Mouse (Mus musculus) small intestine, adult 2 months (tissue): ENCODE results near the gene Mrps2.

Source experiments
- CTCF ChIP-seq: fragments of 200-500 bp; IDR thresholded peaks from 2 replicates; pipeline ENCODE4 v1.5.1; 2012; ENCODE audit warnings: low read depth, mild to moderate bottlenecking, control low read depth, inconsistent platforms, low read length, moderate library complexity, mixed read lengths; ENCODE audit not compliant: insufficient replicate concordance, insufficient read length; ENCODE audit errors: extremely low read depth
- POLR2A ChIP-seq: fragments of 200-500 bp; IDR thresholded peaks from 2 replicates; pipeline ENCODE4 v1.6.1; 2012; ENCODE audit warnings: low read depth, mild to moderate bottlenecking, control low read depth, inconsistent platforms, low read length, moderate library complexity

DNA sequence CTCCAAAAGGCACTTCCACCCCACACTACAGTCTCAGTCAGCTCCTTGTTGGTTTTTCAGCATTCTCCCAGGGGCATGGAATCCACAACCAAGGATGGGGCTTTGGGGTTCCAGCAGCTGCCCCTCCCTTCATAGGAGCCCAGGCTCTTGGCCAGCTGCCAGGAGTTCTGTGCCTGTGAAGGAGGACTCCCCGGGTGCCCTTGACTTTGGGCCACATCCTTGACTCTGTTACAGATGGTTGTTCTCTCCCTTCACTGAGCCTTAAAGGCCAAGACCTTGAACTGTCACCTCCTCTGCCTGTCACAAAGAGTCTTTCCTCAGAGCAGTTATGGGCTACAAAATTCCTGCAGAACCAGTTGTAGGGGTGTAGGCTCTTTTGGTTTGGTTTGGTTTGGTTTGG lies 35.1 kb upstream of the Mrps2 start:
- no peak for TF ChIP-seq CTCF
- no peak for TF ChIP-seq POLR2A
